Mouse (Mus musculus) lung, postnatal 14 days (tissue): ENCODE results near the gene Megf6.

Experiments
- DNase-seq: peaks from one replicate; pipeline ENCODE4 v3.0.0; 2021

Megf6 gene

GRCm38 (mm10) chr4:154262071-154262470 is 91.5 kb downstream of the Megf6 start:
- no peak for DNase-seq

GRCm38 (mm10) chr4:154267511-154267910 is 97.0 kb downstream of the Megf6 start:
- DNase-seq: no peak

DNA sequence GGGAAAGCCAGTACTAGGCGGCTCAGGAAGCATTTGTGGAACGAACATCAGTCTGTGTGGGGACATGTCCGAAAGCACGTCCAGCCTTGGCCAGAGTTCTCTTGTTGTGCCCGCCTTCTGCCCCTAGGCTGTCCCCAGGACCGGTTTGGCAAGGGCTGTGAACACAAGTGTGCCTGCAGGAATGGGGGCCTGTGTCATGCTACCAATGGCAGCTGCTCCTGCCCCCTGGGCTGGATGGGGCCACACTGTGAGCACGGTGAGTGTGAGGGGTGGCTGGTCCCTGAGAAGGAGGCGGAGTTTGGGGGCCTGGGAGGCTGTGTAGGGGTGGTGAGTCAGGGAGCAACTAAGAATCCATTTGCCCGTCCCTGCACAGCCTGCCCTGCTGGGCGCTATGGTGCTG is 99.0 kb downstream of the Megf6 start:
- no peak for DNase-seq

DNA sequence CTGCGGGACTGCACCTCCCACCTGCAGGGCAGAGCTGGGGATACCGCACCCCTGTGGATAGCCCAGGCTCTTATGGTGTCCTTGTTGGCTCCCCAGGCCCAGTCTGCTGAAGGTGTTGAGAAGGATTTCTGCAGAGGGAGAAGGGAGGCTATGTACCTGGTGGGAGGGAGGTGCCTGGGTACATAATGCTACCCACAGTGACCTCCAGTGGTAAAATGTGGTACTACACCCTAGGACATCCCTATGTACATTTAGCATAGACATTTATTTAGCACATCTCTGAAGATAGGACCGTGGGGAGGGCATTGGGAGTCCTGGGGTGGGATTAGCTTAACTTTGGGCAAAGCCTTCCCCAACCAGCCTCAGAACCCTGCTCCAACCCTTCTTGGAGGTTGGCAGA is 102.5 kb downstream of the Megf6 start:
- DNase-seq: peak; percentile 76

DNA sequence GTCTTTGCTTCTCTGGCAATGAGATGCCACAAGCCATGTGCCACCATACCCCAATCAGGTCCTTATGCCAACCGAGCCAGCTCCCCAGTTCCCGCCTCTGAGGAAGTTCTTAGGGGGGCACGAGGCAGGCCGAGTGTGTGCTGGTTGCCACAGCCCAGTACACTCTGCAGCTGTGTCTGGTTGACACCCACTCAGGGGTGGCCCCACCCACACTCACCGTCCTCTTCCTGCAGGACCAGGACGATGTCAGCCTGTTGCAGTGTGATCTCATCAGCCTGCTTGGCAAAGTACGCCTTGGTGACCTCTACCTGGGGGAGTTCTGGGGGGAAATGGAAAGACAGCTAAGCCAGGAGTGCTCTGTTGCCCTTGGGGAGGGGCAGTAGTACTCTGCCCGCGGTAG is 109.0 kb downstream of the Megf6 start:
- no peak for DNase-seq

GRCm38 (mm10) chr4:154283671-154284070 is 113.1 kb downstream of the Megf6 start:
- DNase-seq: no peak

DNA sequence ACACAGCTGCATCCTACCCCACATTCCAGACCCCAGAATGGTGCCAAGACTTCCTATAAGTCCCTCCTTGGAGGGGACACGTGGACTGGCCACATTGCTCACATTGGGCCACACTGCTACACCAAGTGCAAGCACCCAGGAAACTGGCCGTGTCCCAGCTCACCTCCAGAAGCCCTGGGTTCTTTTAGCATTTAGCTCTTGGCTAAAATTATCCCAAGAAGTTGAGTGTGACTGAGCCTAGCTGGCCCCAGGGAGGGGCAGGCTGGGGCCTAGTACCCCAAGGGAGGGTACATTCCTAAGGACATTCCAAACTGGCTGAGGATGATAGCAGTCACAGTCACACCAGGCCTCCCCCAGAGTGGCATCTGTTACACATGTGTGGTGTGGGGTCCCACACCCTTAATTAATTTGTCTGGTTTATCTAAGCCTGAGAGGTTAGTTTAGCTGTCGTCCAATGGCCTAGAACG is 123.2 kb downstream of the Megf6 start:
- DNase-seq: no peak

- DNase-seq: no peak
Measured at GRCm38 (mm10) chr4:154294262-154294731, 123.8 kb downstream of the Megf6 start.

DNA sequence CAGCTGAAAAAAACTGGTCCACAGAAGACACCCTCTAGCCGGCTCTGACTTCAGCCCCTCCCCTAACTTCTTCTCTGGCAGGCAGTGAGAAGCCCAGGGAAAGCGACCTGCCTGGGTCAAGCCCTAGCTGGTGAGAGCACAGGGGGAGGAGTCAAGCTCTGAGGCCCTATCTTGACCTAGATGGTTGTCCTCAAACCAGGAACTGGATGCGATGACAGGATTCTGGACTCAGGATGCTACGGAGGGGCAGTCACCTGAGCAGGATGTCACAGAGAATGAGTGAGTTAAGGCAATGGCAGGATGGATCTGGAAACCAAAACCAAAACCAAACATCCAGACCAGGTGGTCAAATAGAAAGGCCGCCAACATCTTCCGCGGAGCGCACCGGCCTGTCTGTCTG is 127.2 kb downstream of the Megf6 start:
- DNase-seq: peak; percentile 13

DNA sequence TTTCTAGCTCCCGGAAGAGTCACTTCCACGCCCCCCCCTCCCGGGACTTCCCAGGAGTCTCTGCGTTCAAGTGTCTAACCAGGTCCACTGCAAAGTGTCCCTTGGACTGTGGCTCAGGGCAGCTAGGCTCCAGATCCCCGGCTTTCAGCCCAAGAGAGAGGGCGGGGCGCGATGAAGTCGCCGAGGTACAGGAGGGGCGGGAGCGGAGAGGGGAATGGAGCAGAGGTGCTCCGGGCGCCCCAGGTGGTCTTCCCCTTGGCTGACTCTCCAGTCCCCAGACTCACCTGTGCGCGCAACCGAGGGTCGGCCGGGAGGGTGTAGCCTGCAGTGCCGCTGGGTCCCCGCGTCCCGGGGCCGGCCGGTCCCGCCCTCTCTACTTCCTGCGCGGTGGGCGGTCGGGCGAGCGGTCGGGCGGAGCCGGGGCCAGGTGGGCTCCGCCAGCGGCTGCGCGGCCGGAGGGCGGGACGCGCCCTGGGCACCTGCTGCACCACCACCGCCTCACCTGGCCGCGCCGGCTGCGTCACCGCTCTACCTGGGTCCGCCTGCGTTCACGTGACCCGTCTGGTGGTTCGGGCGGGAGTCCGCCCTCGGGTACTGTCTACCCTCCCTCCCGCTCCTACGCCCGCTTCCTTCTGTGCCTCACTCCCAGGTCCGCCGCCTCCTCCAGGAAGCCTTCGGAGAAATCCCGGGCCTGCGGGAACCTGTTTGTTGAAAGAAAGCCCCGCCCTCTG is 129.2 kb downstream of the Megf6 start:
- peak; percentile 56 for DNase-seq

DNA sequence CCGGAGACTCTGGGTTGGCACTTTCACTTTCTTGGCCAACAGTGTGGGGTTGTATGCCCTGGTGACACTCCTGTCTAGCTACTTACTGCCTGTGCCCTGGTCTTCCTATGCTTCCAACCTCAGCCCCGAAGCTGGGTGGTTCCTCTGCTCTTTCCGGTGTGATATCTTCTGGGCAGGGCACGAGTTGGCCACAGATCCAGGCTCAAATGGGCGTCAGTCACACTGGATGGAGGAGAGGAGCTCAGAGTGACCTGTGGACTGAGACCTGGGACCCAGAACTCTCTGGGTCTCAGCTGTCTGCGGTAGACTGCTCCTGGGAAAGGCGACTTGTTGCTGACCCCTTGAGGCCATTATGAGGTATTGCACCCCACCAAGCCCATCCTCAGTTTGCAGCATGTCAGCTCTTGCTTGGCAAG is 130.9 kb downstream of the Megf6 start, which contains the start of gene Arhgef16:
Gene Arhgef16, minus strand, starts transcription at position 211 of the 416 bp plus-strand sequence.
- DNase-seq: peak; percentile 47

GRCm38 (mm10) chr4:154309131-154309530 is 138.6 kb downstream of the Megf6 start:
- no peak for DNase-seq

DNA sequence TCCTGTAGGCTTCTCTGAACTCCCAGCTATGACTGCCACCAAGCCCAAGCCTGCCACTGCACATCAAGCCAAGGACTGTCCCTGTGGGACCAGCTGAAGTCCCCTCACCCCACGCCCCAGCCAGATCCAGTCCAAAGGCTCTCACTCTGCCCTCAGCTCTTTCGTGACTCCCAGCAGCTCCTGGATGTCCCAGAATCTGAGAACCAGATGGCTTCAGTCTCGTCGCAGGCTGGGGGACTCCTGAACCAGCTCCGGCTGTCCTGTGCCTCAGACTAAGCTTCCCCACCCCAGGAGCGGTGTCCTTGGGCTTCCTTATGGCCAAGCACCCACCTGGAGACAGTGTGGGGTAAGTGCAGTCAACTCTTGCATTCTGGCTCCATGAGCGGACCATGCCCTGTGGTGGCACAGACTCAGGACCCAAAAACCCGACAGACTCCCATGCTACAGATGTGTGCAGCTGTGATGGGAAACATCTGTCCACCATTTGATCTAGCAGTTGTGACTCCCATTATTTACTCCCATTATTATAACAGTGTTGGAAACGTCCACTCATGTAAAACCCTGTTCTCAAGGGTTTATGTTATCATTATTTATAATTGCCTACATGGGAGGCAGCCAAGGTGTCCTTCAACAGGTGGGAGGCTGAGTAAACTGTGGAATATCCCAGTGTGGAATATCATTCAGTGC is 140.2 kb downstream of the Megf6 start:
- no peak for DNase-seq

DNA sequence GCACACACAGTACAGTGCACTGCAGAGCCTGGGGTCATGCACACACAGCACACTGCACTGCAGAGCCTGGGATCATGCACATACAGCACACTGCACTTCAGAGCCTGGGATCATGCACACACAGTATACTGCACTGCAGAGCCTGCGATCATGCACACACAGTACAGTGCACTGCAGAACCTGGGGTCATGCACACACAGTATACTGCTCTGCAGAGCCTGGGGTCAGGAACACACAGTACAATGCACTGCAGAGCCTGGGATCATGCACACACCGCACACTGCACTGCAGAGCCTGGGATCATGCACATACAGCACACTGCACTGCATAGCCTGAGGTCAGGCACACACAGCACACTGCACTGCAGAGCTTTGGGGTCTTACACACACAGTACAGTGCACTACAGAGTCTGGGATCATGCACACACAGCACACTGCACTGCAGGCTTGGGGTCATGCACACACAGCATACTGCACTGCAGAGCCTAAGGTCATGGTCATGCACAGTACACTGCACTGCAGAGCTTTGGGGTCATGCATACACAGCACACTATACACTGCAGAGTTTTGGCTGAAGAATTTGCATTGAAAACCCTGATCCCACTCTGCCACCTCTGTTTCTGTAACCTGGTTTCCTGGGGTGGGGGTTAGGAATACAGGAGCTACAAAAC is 141.7 kb downstream of the Megf6 start:
- DNase-seq: no peak

GRCm38 (mm10) chr4:154312935-154313621 is 142.5 kb downstream of the Megf6 start:
- DNase-seq: no peak

DNA sequence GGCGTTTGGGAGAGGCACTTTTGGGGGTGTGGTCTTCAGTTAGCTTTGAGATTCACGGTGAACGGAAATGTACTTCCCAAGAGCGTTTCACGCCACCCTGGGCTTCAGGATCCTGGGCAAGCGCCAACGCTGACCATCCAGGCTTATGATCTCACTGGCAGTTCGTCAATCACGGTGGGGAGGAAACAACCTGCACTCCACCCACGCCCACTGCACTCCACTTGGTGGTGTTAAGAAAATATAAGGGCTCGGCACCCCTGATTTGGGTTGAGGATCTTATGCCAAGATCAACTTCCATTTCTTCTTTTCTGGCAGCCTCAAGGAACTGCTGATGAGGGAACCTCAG is 143.1 kb downstream of the Megf6 start:
- DNase-seq: no peak
